Mouse (Mus musculus) fat pad, adult 2 months (tissue): Measurements from ENCODE around the gene Gm9887.

Experiments
- DNase-seq: peaks from one replicate; pipeline ENCODE4 v3.0.0-alpha.2; 2011; ENCODE audit warnings: low read depth, low spot score; ENCODE audit errors: extremely low read depth

Gm9887 gene

DNA sequence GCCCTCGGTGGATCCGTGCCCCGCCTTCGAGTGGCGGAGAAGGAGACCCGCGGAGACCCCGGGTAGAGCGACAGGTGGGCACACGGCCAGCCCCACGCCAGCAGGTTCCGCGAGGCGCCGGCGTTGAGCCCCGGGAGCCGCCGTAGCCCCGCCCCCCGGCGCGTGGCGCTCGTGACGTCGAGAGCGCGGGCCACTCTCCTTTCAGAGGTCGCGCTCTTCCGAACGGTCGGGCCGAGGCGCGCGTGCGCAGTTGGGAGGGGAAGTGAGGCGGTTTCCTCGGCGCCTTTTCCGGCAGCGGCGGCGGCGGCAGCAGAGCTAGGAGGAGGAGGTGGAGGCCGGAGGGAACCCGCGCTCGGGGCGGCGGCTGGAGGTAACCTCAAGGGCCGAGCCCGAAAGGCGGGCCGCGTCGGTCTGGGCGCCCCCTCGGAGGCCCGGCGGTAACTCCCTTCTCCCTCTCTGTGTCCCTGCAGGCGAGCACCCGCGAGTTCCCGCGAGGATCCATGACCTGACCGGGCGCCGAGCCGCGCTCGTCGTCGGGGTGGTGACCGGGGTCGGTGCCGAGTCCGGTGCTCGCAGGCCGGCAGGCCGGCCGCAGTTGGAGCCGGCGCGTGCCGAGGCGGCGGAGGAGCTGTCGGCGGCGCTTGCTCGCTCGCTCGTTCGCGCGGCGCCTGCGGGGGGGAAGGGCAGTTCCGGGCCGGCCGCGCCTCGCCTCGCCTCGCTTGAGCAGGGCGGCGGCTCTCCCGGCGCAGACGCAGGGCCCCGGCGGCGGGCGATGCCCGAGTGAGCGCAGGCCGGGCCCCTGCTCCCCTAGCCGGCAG is at the start of gene Gm9887, which contains the start of gene Arf6:
Gene Gm9887, minus strand, starts transcription at position 605 of the 818 bp plus-strand sequence.
Gene Arf6, plus strand, starts transcription at position 297 of the 818 bp plus-strand sequence.
- no peak for DNase-seq

DNA sequence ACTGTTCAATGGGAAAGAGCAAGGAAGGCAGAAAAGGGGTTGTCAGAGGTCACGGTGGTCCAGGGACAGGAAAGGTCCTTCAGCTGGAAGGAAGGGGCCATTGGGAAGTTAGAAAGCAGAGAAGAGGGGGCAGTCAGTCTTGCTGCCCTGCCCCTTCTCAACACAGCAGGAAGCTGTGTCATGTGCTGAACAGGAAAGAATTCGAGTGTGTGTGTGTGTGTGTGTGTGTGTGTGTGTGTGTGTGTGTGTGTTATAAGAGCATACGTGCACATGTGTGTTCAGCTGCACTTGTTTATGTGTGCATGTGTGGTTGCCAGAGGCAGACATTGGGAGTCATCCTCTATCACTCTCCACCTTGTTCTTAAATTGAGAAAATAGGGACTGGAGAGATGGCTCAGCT is 48.5 kb upstream of the Gm9887 start:
- no peak for DNase-seq

DNA sequence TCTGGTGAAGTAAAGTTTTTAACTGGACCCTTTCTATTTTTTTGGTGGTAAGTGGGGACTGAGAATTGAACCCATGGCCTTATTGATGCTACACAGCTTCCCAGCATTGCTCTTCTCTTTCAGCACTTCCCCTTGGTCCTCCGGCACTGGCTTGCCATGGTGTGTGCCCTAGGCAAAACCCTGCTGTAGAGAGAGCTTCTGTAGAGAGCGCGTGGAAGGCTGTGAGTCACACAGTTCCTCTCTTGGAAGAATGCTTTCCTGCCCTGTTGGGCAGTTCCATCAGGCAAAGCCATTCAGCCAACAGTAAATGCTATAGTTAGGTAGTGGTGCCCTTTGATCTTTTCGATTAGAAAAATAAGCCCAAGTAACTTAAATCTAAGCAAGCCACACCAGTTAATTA is 47.3 kb upstream of the Gm9887 start:
- DNase-seq = no peak

DNA sequence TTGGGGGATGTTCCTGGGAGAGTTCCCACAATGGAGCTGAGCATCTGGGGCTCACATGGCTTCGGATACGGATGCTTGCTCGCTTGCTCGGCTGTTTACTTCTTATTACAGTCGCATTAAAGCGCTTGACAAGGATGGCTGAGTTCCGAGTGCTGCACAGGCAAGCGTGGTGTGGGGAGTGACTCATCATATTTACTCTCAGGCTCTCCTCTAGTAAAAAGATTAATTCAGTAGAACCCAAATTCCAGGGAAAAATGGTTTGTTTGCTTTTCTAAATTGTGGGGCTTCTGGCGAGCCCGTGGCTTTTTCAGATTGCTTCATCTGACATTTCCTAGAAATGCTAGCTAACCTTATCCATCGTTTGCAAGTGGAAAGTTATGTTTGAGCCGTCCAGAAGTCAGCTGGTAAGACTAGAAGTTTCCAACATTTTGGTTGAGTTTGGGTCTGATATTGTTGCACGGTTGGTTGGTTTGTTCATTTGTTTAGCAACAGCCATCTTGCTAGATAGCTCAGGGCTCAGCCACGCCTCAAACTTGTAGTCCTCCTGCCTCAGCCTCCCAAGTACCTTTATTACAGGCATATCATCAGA is 46.9 kb upstream of the Gm9887 start:
- DNase-seq = no peak

DNA sequence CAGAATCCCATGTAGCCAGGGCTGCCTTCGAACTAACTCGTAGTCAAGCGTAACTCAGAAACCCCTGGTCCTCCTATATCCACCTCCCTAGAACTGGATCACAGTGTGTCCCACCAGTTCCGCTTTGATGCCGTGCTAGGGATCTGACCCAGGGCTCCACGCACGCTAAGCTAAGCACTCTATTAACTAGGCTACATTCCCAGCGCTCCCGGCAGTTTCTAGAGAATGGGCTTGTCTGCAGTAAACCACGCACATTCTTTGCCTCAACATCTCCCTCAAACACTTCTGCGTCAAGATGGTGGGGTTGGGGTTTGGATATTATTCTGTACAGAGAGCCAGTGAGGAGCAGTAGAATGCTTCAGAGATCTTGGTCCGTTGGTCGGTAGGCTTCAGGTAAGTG is 46.3 kb upstream of the Gm9887 start:
- DNase-seq = no peak

DNA sequence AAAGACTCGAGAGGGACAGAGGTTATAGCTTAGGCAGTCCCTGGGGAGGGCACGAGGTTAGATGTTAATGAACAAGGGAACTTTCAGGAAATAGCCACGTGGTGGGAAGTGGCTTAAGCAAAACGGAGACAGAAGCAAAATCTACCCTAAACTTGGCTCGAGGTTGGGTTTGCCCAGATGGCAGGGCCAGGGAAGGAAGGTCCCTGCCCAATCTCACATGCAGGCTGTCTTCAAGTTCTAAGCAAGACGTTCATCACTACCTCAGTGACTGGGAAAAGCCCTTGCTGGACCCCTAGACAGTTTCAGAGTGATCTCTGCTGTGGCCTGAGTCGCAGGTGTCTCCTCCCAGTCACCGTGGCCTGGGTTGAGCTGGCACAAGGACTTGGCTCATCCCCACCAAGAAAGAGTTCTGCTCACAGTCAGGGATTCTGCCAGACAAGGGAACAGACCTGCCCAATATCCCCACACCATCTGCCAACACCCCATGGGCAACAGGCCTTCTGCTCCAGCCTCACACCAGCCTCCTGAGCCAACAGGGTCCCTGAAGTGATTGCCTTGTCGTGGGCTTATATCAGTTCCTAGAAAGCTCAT is 45.5 kb upstream of the Gm9887 start:
- no peak for DNase-seq

DNA sequence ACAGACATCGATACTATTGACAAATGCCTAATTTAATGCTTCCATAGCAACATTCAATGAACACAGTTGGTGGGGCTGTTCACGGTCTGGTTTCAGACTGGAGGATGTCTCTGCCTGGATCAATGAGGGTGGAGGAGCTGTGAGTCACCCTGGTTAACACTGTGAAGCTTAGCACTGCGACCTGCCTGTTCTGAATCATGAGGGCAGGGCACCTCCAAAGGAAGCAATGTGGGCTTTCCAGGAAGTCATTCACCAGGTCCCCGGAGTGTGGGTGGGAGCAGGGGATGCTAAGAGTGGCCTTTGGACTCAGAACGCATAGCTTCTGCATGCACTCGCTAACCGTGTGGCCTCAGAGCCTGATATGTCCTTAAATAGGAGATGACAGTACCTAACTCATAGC is 44.5 kb upstream of the Gm9887 start:
- no peak for DNase-seq

DNA sequence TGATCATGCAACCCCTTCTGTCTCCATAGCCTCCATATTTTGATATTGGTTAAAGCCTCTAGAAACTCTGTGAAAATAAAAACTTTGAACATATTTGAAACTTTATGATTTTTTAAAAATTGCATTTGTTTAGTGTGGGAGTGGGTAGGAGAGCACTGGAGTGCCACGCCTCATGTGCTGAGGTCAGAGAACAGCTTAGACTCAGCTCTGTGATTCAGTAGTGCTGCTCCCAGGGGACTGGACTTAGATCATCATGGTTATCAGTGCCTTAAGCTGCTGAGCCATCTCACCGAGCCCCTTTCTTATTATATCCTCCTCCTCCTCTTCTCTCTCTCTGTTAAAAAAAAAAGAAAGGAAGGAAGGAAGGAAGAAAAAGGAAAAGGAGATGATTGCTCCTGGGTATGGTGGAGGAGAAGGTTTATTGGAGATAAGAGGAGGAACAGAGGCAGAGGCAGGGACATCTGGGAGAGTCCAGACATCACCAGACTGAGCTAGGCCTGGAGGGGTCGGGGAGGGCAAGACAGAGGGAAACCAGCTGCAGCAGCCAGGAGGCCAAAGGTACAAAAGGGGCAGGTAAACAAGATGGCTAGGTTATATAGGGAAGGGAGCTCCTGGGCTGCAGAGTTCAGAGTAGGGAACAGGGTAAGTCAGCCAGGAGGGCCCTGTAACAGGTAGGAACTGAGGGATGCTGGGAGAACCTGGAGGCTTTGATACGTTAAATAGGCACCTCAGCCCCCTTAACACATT is 42.7 kb upstream of the Gm9887 start:
- DNase-seq = no peak

DNA sequence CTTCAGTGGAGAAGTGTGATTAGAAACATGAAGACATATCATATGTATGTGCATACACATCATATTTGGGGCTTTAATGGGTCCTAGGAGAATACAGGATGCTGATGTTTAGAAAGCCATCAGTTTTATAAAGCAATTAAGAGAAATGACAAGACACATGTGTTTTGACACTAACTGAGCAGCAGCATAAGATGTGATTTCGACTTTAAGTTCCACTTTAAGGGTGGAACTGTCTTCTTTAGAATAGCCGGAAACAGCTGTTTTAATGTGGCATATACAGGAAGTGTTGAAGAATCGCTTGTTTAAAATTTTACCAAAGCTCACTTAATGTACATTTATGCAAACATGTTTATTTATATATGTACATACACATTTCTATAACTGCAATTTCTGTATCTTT is 41.0 kb upstream of the Gm9887 start:
- no peak for DNase-seq

DNA sequence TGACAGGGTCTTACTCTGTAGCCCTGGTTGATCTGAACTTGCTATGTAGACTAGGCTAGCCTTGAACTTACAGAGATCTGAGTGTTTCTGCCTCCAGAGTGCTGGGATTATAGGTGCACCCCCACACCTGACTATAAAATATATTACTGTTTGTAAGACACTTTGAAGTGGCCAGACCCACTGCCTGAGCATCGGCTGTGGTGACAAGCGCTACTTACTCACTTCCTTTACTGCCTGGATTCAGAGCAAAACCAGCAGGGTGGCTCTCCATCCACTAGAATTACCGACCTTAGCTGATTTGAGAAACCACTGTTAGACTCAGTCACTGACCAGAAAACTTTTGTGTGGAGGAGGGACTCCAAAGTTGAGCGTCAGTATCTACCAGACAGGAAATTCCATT is 39.7 kb upstream of the Gm9887 start:
- DNase-seq = no peak

DNA sequence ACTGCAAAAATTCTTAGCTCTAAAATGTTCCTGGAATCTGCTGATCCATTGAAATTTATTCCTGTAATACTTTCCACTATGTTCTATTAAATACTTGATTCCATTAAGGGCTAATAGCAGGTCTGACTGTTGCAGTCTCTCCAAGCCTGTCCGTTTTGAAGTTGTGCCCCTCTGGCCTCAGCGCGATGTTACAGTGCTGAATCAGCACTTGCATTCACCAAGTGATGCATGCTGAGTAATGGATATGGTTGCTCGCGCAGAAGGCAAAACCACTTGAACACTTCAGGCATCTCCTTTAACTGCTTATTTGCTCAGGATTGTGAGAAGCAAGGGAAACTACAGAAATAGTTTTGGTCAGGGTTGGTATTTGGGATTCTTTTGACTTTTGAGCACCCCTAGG is 38.5 kb upstream of the Gm9887 start:
- DNase-seq = no peak

DNA sequence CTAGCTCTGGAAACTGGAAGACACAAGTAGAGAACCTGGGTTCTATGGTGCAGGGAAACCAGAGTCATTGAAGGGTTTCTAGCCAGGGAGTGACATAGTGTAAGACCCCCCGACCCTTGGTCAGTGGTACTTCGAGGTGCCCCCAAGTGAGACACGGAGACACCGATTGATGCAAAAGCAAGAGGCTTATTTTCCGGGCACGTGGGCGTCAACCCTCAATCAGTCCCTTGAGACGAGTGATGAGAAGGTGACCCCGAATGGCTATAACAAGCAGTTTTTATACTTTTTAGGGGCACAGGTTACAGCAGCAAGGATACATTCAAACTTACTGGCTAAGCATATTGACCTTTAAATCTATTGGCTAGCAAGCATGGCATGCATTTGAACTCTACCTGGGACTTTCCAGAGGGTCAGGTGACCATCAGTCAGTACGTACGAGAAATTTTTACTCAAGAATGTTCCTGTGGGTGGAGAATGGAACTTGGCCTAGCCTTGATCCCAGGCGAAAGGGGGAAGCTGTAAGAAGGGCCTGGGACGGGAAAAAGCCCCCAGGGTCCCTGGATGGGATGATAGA is 30.4 kb upstream of the Gm9887 start:
- DNase-seq = no peak

DNA sequence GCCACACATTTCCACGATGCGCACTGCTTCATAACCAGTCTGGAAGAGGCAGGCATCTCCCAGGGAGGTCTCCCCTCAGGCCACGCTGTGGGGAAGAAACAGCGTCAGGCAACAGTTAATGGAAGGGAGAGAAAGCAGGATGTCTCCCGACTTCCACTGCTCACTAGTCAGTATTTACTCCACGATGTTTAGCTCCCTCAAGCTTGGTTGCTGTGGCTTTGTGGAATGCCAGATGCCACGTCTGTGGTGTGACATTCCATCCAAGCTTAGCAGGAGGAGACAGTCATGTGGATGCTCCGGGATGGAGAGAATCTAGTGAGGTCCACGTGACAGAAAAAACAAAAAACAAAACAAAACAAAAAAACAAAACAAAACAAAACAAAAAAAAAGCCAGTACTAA is 29.8 kb upstream of the Gm9887 start:
- no peak for DNase-seq

DNA sequence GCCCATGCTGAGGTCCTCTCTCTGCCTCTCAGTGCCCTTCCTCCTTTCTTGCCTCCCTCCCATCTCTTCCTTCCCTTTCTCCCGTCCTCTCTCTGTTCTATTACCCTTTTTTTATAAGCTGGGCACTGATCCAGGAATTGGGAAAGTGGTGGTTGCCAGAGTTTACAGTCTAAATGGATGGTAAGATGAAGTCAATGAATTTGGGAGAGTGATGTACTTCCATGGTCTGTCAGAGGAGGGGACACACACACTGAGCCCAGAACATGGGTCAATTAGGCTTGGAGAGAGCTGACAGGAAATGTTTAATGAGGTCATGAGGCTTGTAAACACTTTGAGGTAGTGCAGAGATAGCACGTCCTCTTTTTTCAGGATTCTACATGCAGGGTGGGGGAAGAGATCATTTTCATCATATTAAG is 28.6 kb upstream of the Gm9887 start:
- no peak for DNase-seq

DNA sequence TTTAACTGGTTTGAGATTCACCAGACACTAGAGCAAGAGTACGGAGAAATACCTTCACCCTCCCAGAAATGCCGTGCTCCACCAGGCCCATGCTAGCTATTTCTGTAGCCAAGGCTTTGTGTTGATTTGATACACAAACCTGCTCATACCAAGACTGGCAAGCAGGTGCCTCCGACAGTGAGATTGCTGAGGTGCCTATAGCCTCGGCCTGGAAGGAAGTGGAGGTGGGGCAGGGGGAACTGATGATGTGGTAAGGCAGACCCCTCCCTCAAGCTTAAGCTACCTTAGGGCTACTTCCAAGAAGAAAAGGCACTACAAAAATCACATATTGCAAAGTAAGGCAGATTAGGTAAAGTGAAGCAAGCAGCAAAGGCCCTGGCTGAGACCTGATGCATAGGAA is 28.1 kb upstream of the Gm9887 start:
- DNase-seq = no peak

DNA sequence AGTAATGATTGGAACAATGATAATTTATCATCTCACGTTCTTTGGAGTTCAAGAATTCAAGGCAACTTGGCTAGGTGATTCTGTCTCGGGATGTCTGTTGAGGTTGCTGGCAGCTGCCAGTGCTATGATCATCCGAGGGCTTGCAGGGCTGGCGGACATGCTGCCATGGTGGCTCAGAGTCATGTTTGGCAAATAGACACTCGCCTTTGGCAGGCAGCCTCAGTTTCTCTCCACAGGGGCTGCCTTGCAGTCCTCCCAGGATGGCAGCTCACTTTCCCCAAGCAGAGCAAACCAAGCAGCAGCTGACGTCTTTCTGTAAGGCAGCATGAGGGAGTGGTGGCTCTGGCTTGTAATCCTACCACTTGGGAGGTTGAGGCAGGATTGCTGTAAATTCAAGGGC is 22.2 kb upstream of the Gm9887 start:
- no peak for DNase-seq

DNA sequence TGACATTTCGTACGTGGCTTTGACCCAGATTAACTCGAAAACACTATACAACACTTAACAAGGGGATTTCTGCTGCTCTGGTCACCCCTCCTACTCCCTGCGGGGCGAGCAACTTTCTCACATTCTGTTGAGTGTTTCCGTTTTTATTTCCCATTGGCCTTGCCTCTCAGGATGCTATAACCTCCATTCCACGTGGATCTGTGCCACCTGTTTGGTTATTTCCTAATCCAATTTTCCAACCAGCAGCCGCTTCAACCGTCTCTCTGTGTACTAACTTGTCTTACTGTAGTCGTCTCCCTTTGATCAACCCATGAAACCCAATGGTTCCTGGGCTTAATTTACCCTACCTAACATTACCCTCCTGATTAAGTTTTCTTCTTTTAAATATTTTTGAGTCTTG is 20.8 kb upstream of the Gm9887 start:
- DNase-seq = no peak

DNA sequence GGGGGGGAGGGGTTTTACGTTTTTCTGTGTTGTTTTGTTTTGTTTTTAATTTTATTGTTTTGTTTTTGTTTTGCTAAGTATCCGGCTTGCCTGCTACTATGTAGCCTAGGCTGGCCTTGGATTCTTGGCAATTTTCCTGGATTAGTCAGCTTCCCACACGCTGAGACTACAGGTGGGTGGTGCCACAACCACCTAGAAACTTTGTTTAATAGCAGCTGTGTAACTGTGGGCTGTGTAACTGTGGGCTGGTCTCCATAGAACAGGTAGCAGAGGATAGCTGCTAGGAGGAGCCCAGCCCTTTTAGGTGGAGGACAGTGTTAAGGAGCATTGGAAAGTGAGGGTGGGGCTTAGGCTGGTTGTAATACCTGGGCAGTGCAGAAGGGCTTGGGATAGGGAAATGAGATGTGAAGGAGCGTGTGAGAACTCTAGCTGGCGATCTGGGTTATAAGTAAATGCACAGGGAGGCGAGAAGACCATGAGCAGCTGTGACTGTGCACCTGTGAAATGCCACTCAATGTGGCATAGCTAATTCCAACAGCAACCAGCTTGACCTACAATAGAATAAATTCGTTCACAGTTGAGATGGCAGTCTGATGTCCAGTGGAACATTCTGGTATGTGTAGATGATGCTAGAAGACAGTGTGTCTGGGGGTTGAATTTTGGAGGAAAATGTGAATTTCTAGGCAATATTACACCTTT is 17.9 kb upstream of the Gm9887 start:
- DNase-seq = no peak

DNA sequence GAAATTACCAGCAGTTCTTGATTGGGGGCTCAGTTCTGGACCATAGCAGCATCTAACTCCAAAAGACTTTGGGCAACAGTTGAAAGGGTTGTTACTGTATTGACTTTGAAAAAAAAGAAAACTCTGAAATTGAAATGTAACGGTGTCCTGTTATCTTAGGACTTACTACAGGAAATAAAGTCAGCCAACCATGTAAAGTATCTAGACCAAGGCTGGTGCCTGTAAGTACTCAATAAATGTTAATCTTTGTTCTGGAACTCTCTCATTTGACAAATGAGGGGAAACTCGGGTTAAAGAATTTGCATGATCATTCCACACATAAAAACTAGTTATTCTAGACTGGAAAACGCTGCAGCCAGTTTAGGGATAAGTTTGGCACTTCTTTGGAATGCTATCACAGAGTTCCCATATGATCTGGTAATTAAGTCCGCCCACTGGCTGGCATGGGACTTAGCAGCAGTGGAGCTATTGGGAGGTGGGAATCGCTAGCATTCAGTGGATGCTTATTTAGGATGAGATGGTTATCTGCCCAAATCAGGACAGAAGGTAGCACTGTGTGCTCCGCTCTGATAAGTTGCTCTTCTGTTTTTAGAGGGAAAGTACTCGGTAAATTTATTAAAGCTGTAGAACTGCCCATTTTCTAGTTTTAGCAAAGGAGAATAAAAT is 17.1 kb upstream of the Gm9887 start:
- DNase-seq = no peak

DNA sequence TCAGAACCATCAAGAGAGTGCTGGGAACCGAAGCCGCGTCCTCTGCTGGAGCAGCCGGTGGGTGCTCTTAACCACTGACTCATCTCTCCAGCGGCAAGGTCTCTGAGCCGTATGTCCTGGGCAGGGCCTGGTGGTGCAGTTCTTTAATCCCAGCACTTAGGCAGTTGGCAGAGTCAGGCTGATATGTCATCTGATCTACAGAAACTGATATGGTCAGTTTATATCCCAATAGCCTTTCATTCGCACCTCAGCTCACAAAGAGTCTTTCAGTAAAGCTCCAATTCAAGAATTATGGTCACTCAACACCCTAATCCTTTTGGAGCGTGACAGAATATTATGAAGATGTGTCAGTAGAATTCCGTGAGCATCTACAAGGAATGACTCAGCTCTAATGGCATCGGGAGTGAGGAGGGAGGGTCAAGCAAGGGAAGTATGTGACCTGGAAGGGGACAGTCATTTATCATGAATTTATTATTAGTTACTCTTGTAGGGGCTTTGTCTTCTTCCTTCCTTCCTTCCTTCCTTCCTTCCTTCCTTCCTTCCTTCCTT is 16.1 kb upstream of the Gm9887 start:
- DNase-seq = no peak
